Mouse (Mus musculus) heart, adult 2 months (tissue): ENCODE data around the gene Setx.

Source experiments
- CTCF ChIP-seq: fragments of 200-600 bp; IDR thresholded peaks from 2 replicates; pipeline ENCODE4 v1.8.1; 2022; ENCODE audit warnings: antibody characterized with exemption, mild to moderate bottlenecking, moderate library complexity
- EP300 ChIP-seq: fragments of 200-500 bp; IDR thresholded peaks from 2 replicates; pipeline ENCODE4 v1.6.1; 2011; ENCODE audit warnings: low read depth, low read length, control low read depth; ENCODE audit not compliant: insufficient read depth
- POLR2A ChIP-seq: fragments of 200-500 bp; IDR thresholded peaks from 2 replicates; pipeline ENCODE4 v1.6.1; 2011; ENCODE audit warnings: mild to moderate bottlenecking, low read depth, low read length, control low read depth; ENCODE audit not compliant: insufficient read depth

GRCm38 (mm10) chr2:29196844-29197243 lies 72.9 kb downstream of the Setx start:
- no peak for TF ChIP-seq CTCF
- TF ChIP-seq POLR2A = no peak
- no peak for TF ChIP-seq EP300
